Mouse (Mus musculus) hindbrain, embryonic 10.5 days (tissue): ENCODE results near the gene Hfm1. TPM values are rescaled to one million over a fixed set of nuclear protein-coding genes. Genes with fewer than 3 reads are reported as not detected.

Experiments used
- DNase-seq: peaks from one replicate; pipeline ENCODE4 v3.0.0-alpha.2; 2017; ENCODE audit warnings: low spot score
- H3K27ac ChIP-seq: fragments of 300-500 bp; sonication (generic); 2 replicates; pipeline ENCODE4 v1.5.1; 2016; ENCODE audit warnings: mild to moderate bottlenecking, moderate library complexity
- H3K27me3 ChIP-seq: fragments of 300-500 bp; sonication (generic); 2 replicates; pipeline ENCODE4 v1.6.1; 2016; ENCODE audit warnings: mild to moderate bottlenecking; ENCODE audit not compliant: poor library complexity, insufficient read depth, severe bottlenecking
- H3K36me3 ChIP-seq: fragments of 300-500 bp; sonication (generic); 2 replicates; pipeline ENCODE4 v1.6.1; 2016; ENCODE audit warnings: mild to moderate bottlenecking, moderate library complexity
- H3K4me1 ChIP-seq: fragments of 300-500 bp; sonication (generic); replicated peaks from 2 replicates; pipeline ENCODE4 v1.6.1; 2016; ENCODE audit warnings: mild to moderate bottlenecking
- H3K4me3 ChIP-seq: fragments of 300-500 bp; sonication (generic); 2 replicates; pipeline ENCODE4 v1.5.1; 2016; ENCODE audit warnings: mild to moderate bottlenecking, moderate library complexity
- H3K9me3 ChIP-seq: fragments of 300-500 bp; sonication (generic); 2 replicates; pipeline ENCODE4 v1.6.1; 2016; ENCODE audit warnings: mild to moderate bottlenecking, moderate library complexity
- WGBS: fragments of 180-500 bp; shearing (Covaris S2); methylation state at CpG from one replicate; pipeline ENCODE4 v1.1.7; 2016; 5-methylcytosine and 5-hydroxymethylcytosine counted together
- polyA plus RNA-seq: library from polyadenylated mRNA; unstranded; fragments of >200 nt; fragmentation: Nextera tagmentation; extraction: Ambion mirVana; gene quantifications from 2 replicates; pipeline ENCODE4 v1.2.1, GENCODE M21; 2016

The Hfm1 gene
- polyA plus RNA-seq, 1 experiment from 2014 or later: 3.6 TPM

DNA sequence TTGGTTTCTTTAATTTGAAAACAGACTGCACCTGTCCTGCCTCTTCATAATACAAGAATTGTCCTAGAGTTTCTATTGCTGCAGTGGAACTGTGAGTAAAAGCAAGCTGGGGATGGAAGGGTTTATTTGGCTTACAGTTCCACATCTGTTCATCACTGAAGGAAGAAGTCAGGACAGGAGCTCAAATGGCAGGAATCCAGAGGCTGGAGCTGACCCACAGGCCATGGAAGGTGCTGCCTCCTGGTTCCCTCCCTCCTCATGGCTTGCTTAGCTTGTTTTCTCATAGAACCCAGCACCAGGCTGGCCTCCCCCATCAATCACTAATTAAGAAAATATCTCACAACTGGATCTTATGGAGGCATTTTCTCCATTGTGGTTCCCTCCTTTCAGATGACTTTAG is 99.4 kb downstream of the Hfm1 start:
- no peaks in the 10 kb centered on the region for H3K36me3 ChIP-seq
- DNase-seq: no peak
- no peaks in the 10 kb centered on the region for H3K9me3 ChIP-seq
- 0 out of 2 replicates have a peak, but pooled peaks cover 5% of the 10 kb centered on the region for H3K27me3 ChIP-seq
- no peak overlapping the region for H3K4me3 ChIP-seq
- H3K27ac ChIP-seq: no peak overlapping the region
- H3K4me1 ChIP-seq: peaks cover 13% of the 10 kb centered on the region

DNA sequence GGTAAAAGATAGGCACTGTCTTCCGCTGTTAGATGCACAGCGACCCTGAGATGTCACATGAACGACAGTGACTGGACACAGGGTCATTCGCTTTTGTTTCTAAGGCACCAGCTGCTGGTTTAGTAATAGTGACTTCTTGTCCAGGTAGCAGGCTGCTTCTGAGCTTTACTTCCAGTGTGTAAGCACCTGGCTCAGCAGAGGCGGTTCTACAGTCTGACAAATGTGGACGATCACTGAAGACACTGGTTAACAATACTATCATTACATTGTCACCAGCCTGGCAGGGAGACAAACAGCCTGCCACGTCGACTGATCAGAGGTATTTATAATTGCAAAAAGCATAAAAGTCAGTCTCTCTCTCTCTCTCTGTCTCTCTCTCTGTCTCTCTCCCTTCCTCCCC is 100.1 kb downstream of the Hfm1 start:
- Histone ChIP-seq H3K36me3 (no peaks in the 10 kb centered on the region), H3K4me3 (no peak overlapping the region), H3K9me3 (no peaks in the 10 kb centered on the region), H3K27ac (no peak overlapping the region), H3K4me1 (peaks cover 13% of the 10 kb centered on the region), H3K27me3 (0 out of 2 replicates have a peak, but pooled peaks cover 5% of the 10 kb centered on the region)
- 57% methylated on average over 8 of the region's 8 CpGs for WGBS
- no peak for DNase-seq

DNA sequence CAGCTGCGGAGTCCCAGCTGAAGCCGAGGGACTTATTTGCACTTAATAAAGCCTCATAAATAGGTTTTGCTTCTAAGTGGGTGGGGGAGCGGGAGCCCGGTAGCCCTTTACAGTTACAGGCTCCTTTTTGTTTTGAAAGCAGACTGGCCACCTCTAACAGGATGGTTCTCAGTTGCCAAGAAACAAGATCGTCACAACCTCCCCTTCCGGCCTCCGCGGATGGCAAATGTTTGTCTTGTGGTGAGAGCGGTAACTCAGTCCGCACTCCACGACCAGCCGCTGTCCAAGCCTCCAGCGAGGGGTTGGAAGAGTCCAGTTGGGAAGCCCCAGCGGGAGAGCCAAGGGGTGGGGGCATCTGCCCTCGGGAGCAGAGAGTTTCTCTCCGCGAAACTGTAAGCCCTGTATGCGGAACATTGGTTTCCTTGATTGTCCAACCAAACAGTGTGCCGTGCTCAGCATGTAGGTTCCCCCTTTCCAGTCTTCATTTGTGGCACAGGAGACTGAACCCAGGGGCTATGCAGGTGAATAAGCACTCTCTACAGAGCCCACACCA is 100.7 kb downstream of the Hfm1 start:
- Histone ChIP-seq H3K9me3 (no peaks in the 10 kb centered on the region), H3K27me3 (0 out of 2 replicates have a peak, but pooled peaks cover 5% of the 10 kb centered on the region), H3K27ac (peak overlapping the region; percentile 82), H3K4me3 (peak overlapping the region; percentile 52), H3K36me3 (no peaks in the 10 kb centered on the region), H3K4me1 (peaks cover 13% of the 10 kb centered on the region)
- DNase-seq: peak; percentile 59
- 13% methylated on average over 19 of the region's 19 CpGs for WGBS

DNA sequence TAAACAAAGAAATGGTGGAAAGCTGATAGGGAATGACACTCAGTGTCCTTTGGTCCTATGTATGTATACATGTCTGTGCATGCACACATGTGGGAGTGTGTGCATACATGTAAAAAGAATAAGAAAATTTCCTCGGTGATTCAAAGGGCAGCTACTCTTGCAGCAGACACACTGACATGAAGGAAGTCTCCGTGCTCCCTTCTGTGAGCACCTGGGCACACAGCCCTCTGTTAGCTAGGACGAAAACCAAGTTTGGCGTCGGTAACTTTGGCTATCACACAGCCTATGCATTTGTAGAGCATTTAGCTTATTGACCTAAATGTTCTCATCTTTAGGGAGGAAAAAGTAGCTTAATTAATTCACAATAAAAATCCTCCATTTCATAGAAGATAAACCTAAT is 101.4 kb downstream of the Hfm1 start:
- DNase-seq: no peak
- Histone ChIP-seq H3K27ac (no peak overlapping the region), H3K36me3 (no peaks in the 10 kb centered on the region), H3K4me1 (peaks cover 13% of the 10 kb centered on the region), H3K27me3 (0 out of 2 replicates have a peak, but pooled peaks cover 5% of the 10 kb centered on the region), H3K9me3 (no peaks in the 10 kb centered on the region), H3K4me3 (peak overlapping the region; percentile 52)
- 88% methylated on average over 5 of the region's 5 CpGs for WGBS

DNA sequence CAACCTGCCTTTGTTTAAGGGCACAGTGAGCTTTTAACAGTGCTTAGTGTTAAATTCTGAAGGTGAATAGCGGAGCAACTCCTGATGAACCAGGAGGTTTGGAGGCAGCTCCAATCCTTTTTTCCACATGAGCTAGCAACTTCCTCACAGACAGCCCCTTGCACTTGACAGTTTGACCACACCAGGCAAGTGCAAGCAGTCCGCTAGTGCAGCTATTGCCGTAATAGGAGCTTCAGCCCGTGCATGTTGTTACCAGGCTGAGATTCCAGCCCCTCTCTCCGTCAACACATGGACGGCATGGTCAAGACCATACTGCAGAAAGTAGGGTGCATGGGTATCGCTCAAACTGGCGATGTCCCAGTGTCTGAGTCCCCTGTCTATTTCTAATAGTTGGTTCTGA is 106.5 kb downstream of the Hfm1 start:
- WGBS: 88% methylated on average over 8 of the region's 8 CpGs
- H3K36me3 ChIP-seq: no peaks in the 10 kb centered on the region

DNA sequence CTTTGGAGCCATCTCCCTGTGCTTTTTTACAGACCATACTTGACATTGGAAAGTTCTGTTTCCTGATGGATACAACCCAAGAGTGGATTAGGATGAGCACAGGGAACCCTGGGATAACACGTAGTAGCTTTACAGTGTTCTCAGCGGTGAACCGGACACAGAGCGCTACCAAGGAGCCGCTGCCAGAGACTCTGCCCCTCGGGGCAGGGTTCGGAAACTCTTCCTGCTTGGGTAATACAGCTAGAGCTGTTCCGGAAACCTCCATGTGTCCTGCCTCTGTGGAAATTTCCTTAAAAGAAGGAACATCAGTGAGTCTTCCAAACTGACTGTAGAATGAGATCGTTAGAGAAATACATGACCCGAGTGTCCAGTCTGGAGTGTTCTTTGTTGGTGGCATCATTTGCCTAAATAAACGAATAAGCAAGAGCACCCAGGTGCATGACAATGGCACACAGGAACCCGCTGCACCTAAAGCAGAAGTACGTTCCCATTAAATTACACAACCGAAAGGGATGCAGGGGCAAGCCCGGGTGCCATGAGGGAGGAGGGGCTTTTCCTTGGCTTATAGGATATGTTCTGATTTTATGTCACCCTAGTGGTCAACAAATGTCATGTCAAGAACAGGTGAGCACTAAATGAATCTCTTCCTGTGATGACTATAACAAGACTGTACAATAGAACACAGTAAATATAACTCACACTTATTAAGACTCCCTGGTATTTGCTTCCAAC is 110.0 kb downstream of the Hfm1 start:
- Histone ChIP-seq H3K27ac (no peak overlapping the region), H3K4me1 (no peaks in the 10 kb centered on the region), H3K4me3 (peak overlapping the region; percentile 39), H3K9me3 (no peaks in the 10 kb centered on the region), H3K36me3 (no peaks in the 10 kb centered on the region), H3K27me3 (peaks cover 30% of the 10 kb centered on the region)
- no peak for DNase-seq
- 61% methylated on average over 15 of the region's 15 CpGs for WGBS

More for the DNA sequence above, 106.5 kb downstream of the Hfm1 start:
- Histone ChIP-seq H3K4me1 (no peaks in the 10 kb centered on the region), H3K27me3 (peaks cover 18% of the 10 kb centered on the region), H3K27ac (no peak overlapping the region), H3K4me3 (no peak overlapping the region), H3K9me3 (no peaks in the 10 kb centered on the region)
- DNase-seq: no peak

DNA sequence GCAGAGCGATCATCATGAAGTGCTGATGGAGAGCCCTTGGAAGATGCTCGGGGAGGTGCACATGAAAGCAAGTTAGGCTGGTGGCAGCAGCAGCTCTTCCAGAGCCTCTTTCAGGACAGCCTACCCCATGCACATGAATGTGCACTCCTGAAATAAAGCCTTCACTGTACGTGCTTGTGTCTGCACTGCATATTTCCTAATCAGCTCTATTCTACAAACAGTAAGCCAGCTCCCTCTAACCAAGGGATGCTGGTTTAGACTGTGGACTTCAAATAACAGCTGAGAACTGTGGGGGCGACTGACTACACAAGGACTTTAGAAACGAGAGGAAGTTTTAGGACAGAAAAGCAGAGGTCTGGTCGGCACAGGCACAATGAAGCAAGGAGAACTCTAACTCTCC is 111.5 kb downstream of the Hfm1 start:
- Histone ChIP-seq H3K9me3 (no peaks in the 10 kb centered on the region), H3K36me3 (no peaks in the 10 kb centered on the region), H3K27me3 (peaks cover 30% of the 10 kb centered on the region), H3K4me3 (no peak overlapping the region), H3K4me1 (peaks cover 6% of the 10 kb centered on the region), H3K27ac (no peak overlapping the region)
- DNase-seq: no peak
- WGBS: 72% methylated on average over 6 of the region's 6 CpGs

DNA sequence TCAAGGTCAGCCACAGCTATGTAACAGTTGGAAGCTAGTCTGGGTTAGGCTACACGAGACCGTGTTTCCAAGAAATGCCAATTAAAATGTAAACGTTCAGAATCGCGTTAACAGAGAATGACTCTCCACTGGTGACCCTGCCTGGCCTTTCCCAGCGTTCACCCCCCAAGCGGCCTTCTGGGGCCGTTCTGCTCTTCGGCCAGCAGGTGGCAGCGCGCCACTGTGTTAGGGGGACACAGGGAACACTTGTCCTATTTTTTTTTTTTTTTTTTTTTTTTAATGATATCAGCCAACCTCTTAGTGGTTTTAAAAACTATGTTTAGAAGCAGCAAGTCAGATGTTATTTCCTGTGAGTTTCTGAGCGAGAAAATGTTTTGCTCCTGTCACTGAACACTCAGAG is 123.0 kb downstream of the Hfm1 start:
- peaks cover 16% of the 10 kb centered on the region for H3K4me1 ChIP-seq
- WGBS: 4% methylated on average over 12 of the region's 12 CpGs

DNA sequence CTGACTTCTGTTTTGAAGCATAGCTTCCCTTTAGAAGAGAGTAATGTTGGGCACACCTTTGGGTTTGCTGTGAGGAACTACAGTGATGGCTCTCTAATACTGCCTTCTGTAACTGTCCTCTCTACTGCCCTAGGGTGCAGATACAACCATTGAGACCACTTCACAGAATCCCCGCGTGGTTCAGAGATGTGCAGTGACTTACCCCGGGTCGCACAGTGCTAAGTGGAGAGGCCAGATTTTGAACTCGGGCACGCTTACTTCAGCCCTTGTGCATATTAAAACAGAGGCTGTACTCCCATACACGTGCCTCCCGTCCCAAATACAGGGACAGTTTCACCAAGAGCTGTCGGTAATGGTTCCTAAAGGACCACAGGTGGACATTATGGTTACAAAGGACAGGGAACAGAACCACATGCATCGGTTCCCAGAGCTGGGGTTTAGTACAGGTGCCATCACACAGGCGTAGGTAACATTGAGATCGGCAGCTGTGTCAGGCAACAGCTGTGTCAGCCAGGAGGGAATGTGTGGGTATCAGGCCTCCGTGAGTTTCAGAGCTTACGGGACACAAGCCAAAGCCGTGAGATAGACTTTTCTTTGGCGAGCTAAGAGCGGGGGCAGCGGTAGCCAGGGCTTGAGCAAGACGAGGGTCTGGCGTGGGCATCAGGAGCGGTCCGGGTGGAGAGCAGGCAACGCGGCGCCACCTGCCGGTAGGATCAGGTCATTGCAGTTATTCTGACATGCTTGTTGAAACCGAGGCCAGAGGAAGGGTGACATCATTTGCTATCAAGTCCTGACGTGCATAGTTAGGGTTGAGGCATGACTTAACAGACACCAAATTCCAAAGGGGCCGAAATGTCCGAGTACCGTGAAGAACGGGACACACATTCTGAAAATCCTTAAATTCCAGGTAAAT is 124.0 kb downstream of the Hfm1 start:
- Histone ChIP-seq H3K9me3 (no peaks in the 10 kb centered on the region), H3K27ac (no peak overlapping the region), H3K4me1 (peaks cover 16% of the 10 kb centered on the region), H3K27me3 (peaks cover 7% of the 10 kb centered on the region), H3K36me3 (no peaks in the 10 kb centered on the region), H3K4me3 (peak overlapping the region; percentile 43)
- DNase-seq: peak; percentile 91
- 6% methylated on average over 32 of the region's 32 CpGs for WGBS

More for the DNA sequence above, 123.0 kb downstream of the Hfm1 start:
- H3K4me3 ChIP-seq: no peak overlapping the region
- H3K27ac ChIP-seq: no peak overlapping the region
- H3K36me3 ChIP-seq: no peaks in the 10 kb centered on the region
- DNase-seq: peak; percentile 64
- H3K27me3 ChIP-seq: peaks cover 7% of the 10 kb centered on the region
- H3K9me3 ChIP-seq: no peaks in the 10 kb centered on the region

DNA sequence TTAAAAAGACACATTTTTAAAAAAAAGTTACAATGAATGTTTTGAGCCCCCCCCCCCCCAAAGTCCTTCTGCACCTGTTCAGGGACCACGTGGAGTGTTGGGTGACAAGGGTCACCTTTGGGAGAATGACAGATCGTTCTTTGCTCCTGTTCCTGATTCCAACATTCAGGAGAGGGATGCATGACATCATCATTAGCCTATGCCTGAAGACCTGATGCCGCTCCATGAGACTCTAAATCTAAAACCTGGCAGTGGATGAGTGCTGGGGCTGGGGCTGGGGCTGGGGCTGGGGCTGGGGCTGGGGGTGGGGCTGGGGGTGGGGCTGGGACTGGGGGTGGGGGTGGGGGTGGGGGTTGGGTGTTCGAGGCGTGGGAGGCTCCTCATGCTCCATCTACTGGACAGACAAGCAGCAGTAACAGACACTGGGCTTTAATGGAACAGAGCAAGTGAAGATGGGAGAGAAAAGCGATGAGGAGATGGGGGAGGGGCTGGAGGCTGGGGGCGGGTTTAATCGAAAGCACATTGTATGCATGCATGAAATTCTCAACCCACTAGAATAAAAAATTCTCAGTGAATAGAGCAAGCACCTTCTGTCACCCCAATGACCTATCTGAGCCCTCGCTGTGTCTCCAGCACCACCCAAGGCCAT is 124.8 kb downstream of the Hfm1 start:
- H3K4me1 ChIP-seq: peaks cover 16% of the 10 kb centered on the region
- peak; percentile 14 for DNase-seq
- no peak overlapping the region for H3K4me3 ChIP-seq
- 26% methylated on average over 9 of the region's 9 CpGs for WGBS
- no peaks in the 10 kb centered on the region for H3K36me3 ChIP-seq
- H3K27me3 ChIP-seq: peaks cover 7% of the 10 kb centered on the region
- no peaks in the 10 kb centered on the region for H3K9me3 ChIP-seq
- H3K27ac ChIP-seq: no peak overlapping the region

DNA sequence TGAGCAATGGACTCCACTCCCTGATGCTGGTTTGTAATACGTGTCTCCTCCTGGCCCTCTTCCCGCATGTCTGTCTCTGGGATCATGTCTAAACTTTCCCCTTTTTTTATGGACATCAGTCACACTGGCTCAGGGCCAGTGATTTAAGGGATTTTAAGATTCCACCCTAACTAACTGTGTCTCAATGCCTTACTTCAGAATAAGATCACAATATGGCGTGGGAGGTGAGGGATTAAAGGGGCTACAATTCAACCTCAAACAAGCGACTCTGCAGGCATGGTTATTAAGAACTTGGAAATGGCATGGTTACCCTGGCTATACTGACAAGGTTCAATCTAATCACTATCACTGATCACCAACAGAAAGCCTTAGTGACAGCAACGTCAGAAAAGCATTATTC is 128.2 kb downstream of the Hfm1 start:
- 80% methylated on average over 5 of the region's 5 CpGs for WGBS
- no peaks in the 10 kb centered on the region for H3K9me3 ChIP-seq
- no peak overlapping the region for H3K27ac ChIP-seq
- peaks cover 7% of the 10 kb centered on the region for H3K27me3 ChIP-seq
- DNase-seq: no peak
- no peaks in the 10 kb centered on the region for H3K36me3 ChIP-seq
- H3K4me1 ChIP-seq: peaks cover 16% of the 10 kb centered on the region
- no peak overlapping the region for H3K4me3 ChIP-seq

DNA sequence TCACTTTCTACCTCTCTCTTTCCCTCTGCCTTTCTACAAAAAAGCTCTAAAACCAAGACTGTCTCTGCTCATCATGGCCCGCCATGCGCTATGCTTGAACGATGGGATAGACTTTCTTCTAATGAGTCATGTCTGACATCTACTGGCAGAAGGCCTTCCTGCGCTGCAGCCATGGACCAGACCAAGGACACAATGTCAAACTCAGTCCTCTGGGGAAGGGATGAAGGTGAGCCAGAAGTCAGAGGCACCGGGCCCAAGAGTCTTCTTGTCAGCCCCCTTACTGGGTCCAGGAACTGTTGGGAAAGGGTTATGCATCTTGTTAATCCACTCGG is 134.9 kb downstream of the Hfm1 start:
- Histone ChIP-seq H3K4me3 (no peak overlapping the region), H3K27me3 (0 out of 2 replicates have a peak, but pooled peaks cover 4% of the 10 kb centered on the region), H3K27ac (no peak overlapping the region), H3K4me1 (0 out of 2 replicates have a peak, but pooled peaks cover 6% of the 10 kb centered on the region), H3K36me3 (no peaks in the 10 kb centered on the region), H3K9me3 (no peaks in the 10 kb centered on the region)
- peak; percentile 53 for DNase-seq
- WGBS: 13% methylated on average over 6 of the region's 6 CpGs
